Mouse (Mus musculus) c-Kit-positive CD71-negative TER-119-negative erythroid progenitor cells, embryonic 14.5 days (primary cell): ENCODE data around the gene Cacna2d1.

ENCODE experiments used
- DNase-seq: peaks from one replicate; pipeline ENCODE4 v3.0.0-alpha.2; 2013; ENCODE audit warnings: low read depth

The Cacna2d1 gene

DNA sequence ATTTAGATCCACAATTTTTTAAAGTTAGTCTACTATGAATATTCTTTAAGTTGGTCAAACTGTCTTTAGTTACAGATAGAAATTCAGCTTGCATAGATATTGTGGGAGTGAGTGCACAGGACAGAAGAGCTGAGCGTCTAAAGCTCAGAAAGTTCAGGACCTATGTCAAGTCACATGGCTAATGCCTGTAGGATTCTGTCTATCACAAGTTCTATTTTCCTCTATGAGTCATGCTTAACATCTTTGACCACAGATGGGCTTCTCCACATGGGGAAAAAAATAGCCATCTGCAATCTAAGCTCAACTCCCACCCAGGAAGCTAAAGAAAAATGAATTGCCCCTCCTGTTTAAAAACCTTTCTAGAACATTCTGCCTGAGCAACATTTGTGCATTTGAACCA is 483.5 kb downstream of the Cacna2d1 start:
- no peak for DNase-seq

DNA sequence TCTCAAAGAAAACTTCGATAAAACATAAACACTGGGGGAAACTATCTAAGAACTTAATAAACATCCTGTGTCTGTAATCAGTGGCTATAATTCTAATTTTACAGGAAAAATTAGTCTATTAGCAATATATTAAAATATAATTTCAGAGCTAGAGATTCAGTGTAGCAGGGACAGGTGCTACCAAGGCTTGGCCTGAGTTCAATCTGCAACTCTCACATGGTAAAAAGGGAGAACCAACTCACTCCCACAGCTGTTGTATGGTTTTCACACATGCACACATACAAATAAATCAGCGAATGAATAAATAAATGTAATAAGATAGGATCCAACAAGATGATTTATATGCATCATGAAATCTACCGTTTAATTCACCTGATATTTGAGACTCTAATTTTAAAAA is 484.0 kb downstream of the Cacna2d1 start:
- no peak for DNase-seq
